Mouse (Mus musculus): ENCODE measurements around the gene Dnah2.

The Dnah2 gene

GRCm38 (mm10) chr11:69419443-69419812, 129.5 kb downstream of the Dnah2 start:
- DNase-seq (ENCODE audit: low spot score in 2 of 2) = peak; percentile 49 to 67

GRCm38 (mm10) chr11:69418481-69419442, 130.1 kb downstream of the Dnah2 start:
- peak; percentile 91 to 93 for DNase-seq (ENCODE audit: low spot score in 2 of 2)

- DNase-seq (ENCODE audit: low spot score in 2 of 2) = peak; percentile 86 to 90
Observed at GRCm38 (mm10) chr11:69417449-69418384, 131.2 kb downstream of the Dnah2 start.

GRCm38 (mm10) chr11:69416921-69417448, 131.9 kb downstream of the Dnah2 start:
- DNase-seq (ENCODE audit: low spot score in 2 of 2) = no peak

GRCm38 (mm10) chr11:69416509-69416908, 132.4 kb downstream of the Dnah2 start:
- DNase-seq (ENCODE audit: low spot score in 2 of 2) = no peak

GRCm38 (mm10) chr11:69415668-69416451, 133.1 kb downstream of the Dnah2 start:
- no peak for DNase-seq (ENCODE audit: low spot score in 2 of 2)

GRCm38 (mm10) chr11:69415327-69415667, 133.6 kb downstream of the Dnah2 start:
- DNase-seq (ENCODE audit: low spot score in 2 of 2) = peak in 1 of 2 experiments; percentile 36

- no peak for DNase-seq (ENCODE audit: low spot score in 2 of 2)
Observed at GRCm38 (mm10) chr11:69414421-69415326, 134.2 kb downstream of the Dnah2 start.

GRCm38 (mm10) chr11:69413221-69414181, 135.4 kb downstream of the Dnah2 start, which contains the start of gene Kdm6b:
Kdm6b (minus strand) TSS chr11:69413675.
- DNase-seq (ENCODE audit: low spot score in 2 of 2) = peak in 1 of 2 experiments; percentile 46

- peak in 1 of 2 experiments; percentile 42 for DNase-seq (ENCODE audit: low spot score in 2 of 2)
Observed at GRCm38 (mm10) chr11:69412548-69412947, 136.4 kb downstream of the Dnah2 start.

- DNase-seq (ENCODE audit: low spot score in 2 of 2) = peak in 1 of 2 experiments; percentile 63
Observed at GRCm38 (mm10) chr11:69411538-69412203, 137.2 kb downstream of the Dnah2 start.

- peak; percentile 93 to 95 for DNase-seq (ENCODE audit: low spot score in 2 of 2)
Observed at GRCm38 (mm10) chr11:69411073-69411535, 137.8 kb downstream of the Dnah2 start.

GRCm38 (mm10) chr11:69410310-69411072, 138.4 kb downstream of the Dnah2 start:
- DNase-seq (ENCODE audit: low spot score in 2 of 2) = peak; percentile 73 to 77

- no peak for DNase-seq (ENCODE audit: low spot score in 2 of 2)
Observed at GRCm38 (mm10) chr11:69410045-69410309, 138.9 kb downstream of the Dnah2 start.

- DNase-seq (ENCODE audit: low spot score in 2 of 2) = peak; percentile 83 to 86
Observed at GRCm38 (mm10) chr11:69409378-69410044, 139.4 kb downstream of the Dnah2 start.

- DNase-seq (ENCODE audit: low spot score in 2 of 2) = peak; percentile 84 to 90
Observed at GRCm38 (mm10) chr11:69408541-69409377, 140.2 kb downstream of the Dnah2 start.

Measured in frontal cortex, postnatal 36 days (tissue).